Mouse (Mus musculus): ENCODE measurements at regions not wholly inside any gene's neighbourhood (a gene's known extent, or its start where the extent isn't known, plus 50 kb on each side); places are given as distances from the start of the nearest gene placed in this dataset.

DNA sequence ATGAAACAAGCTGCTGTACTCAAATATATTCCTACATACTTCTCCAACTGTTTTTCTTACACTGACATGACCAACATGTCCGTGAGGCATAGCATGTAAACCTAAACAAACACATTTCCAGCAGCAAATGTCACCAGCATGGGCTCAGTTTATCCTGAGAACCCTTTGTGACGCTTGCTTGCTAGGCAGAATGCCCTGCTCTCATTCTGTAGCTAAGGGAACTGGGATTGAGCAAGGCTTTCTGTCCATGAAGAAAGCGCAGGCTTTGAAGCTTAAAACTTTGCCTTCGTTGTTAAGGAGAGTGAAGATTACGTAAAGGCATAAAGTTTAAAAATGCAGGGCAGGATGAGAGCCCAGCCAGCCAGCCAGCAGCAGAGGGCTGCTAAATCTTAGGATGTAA is 85.6 kb upstream of the Epha4 start:
- Histone ChIP-seq H3K9ac (no peak overlapping the region), H3K27me3 (no peaks in the 10 kb centered on the region), H3K9me3 (no peaks in the 10 kb centered on the region), H3K27ac (no peak overlapping the region), H3K4me3 (no peak overlapping the region), H3K36me3 (no peaks in the 10 kb centered on the region), H3K4me1 (no peaks in the 10 kb centered on the region), H3K4me2 (no peak overlapping the region)
- 53% methylated on average over 5 of the region's 5 CpGs for WGBS
- no peak for ATAC-seq (ENCODE audit: insufficient number of reproducible peaks, low FRiP score, low TSS enrichment, low read depth)

DNA sequence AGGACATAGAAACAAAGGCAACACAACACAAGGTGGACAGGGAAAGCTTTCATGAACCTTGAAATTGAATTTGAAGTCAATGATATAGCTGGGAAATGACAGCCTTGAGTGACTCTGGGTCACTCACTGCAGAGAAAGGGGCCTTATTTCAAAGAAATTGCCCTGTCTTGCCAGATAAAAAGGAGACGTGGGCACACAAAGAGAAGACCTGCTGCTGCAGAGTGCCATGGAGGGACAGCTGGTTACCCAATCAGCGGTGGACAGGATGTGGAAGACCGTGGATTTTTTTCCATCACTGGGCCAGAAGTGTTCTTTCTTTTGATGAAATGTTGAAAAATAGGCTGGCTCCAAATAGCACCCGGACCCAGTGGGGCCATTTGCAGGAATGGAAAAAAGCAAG is 77.8 kb upstream of the Epha4 start:
- H3K4me1 ChIP-seq, result no peaks in the 10 kb centered on the region
- no peaks in the 10 kb centered on the region for H3K9me3 ChIP-seq
- H3K36me3 ChIP-seq, result no peaks in the 10 kb centered on the region
- no peak overlapping the region for H3K27ac ChIP-seq
- no peaks in the 10 kb centered on the region for H3K27me3 ChIP-seq
- no peak for ATAC-seq (ENCODE audit: insufficient number of reproducible peaks, low FRiP score, low TSS enrichment, low read depth)
- H3K9ac ChIP-seq, result no peak overlapping the region
- no peak overlapping the region for H3K4me3 ChIP-seq
- WGBS, result 78% methylated on average over 4 of the region's 4 CpGs
- no peak overlapping the region for H3K4me2 ChIP-seq

DNA sequence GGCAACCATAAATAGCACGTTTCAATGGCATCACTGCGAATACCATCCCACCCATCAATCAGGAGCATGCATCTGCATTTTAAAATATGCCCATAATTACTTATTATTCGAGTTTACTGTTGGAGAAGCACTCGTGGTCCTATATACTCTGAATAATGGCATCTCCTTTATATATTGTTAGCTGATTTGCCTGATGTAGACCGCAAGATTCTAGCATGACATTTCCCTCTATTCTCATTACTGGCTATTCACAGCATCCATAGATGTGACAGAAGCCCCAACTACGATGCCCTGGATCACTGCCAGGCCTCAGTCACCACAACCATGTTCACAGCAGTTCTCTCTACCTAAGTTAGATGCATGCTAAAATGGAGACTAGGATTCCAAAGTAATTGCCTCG is 77.4 kb upstream of the Epha4 start:
- no peak overlapping the region for H3K4me2 ChIP-seq
- H3K4me1 ChIP-seq, result no peaks in the 10 kb centered on the region
- no peak overlapping the region for H3K4me3 ChIP-seq
- WGBS, result 73% methylated on average over 7 of the region's 7 CpGs
- H3K9me3 ChIP-seq, result no peaks in the 10 kb centered on the region
- no peak overlapping the region for H3K9ac ChIP-seq
- H3K36me3 ChIP-seq, result no peaks in the 10 kb centered on the region
- H3K27me3 ChIP-seq, result no peaks in the 10 kb centered on the region
- H3K27ac ChIP-seq, result no peak overlapping the region
- ATAC-seq (ENCODE audit: insufficient number of reproducible peaks, low FRiP score, low TSS enrichment, low read depth), result no peak

DNA sequence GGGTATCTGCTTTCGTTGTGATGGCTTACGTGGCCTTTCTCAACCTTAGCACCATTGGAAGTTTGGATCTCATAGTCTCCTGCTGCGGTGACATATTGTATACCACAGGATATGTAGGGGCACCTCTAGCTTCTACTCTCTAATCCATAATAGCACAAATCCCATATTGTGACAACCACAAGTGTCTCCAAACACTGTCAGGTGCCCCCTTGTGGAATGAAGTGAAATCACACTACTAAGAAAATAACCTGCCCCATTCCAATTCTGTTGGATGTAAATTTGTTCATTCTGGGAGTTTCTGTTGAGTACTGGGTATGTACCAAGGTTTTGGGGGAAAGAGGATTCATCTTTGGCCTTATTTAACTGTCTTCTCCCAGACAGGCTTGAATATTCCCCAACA is 74.5 kb upstream of the Epha4 start:
- no peaks in the 10 kb centered on the region for H3K36me3 ChIP-seq
- no peaks in the 10 kb centered on the region for H3K9me3 ChIP-seq
- no peak overlapping the region for H3K27ac ChIP-seq
- no peak for ATAC-seq (ENCODE audit: insufficient number of reproducible peaks, low FRiP score, low TSS enrichment, low read depth)
- no peak overlapping the region for H3K9ac ChIP-seq
- no peaks in the 10 kb centered on the region for H3K27me3 ChIP-seq
- H3K4me2 ChIP-seq, result no peak overlapping the region
- 89% methylated on average over 3 of the region's 3 CpGs for WGBS
- H3K4me1 ChIP-seq, result no peaks in the 10 kb centered on the region
- no peak overlapping the region for H3K4me3 ChIP-seq

DNA sequence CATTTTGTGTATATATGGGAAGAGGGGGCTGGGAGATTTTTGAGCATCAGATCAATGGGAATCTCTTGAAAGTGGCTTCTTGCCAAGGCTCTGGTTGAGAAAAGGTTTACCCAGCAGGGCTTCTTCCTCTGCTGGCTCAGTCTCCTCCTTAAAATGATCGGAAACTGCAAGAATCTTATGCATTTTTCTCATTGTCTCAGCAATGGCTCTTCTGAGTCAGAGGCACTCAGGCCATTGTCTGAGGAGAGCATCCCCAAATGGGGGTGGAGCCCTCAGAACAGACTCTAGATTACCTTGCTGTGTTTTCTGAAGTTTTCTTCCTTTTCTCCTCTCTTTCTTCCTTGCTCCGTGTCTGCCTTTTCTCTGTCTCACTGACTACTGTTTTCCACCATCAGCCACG is 70.6 kb upstream of the Epha4 start:
- Histone ChIP-seq H3K9ac (no peak overlapping the region), H3K4me1 (no peaks in the 10 kb centered on the region), H3K27me3 (no peaks in the 10 kb centered on the region), H3K4me2 (no peak overlapping the region), H3K4me3 (no peak overlapping the region), H3K27ac (no peak overlapping the region), H3K36me3 (no peaks in the 10 kb centered on the region), H3K9me3 (no peaks in the 10 kb centered on the region)
- 62% methylated on average over 3 of the region's 3 CpGs for WGBS
- no peak for ATAC-seq (ENCODE audit: insufficient number of reproducible peaks, low FRiP score, low TSS enrichment, low read depth)

DNA sequence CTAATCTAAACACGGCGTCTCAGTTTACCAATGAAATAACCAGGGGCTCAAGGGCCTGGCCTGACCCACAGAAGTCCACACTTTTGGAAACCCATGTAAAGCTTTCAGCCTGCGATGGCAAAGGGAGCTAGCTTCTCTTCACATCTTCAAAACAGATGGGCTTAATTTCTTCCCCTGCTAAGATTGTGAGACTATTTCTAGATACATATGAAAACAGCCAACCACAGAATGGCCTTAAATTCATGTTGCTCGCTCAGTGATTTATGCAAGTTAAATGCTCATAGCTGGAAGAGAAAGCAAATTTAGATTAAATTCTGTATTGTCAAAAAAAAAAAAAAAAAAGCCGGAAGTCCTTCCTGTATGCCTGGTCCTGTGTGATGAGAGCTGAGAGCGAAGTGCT is 53.2 kb upstream of the Epha4 start:
- no peak for ATAC-seq (ENCODE audit: insufficient number of reproducible peaks, low FRiP score, low TSS enrichment, low read depth)
- Histone ChIP-seq H3K4me2 (no peak overlapping the region), H3K36me3 (no peaks in the 10 kb centered on the region), H3K27ac (no peak overlapping the region), H3K4me1 (no peaks in the 10 kb centered on the region), H3K4me3 (no peak overlapping the region), H3K27me3 (no peaks in the 10 kb centered on the region), H3K9me3 (no peaks in the 10 kb centered on the region), H3K9ac (no peak overlapping the region)
- 71% methylated on average over 6 of the region's 6 CpGs for WGBS

DNA sequence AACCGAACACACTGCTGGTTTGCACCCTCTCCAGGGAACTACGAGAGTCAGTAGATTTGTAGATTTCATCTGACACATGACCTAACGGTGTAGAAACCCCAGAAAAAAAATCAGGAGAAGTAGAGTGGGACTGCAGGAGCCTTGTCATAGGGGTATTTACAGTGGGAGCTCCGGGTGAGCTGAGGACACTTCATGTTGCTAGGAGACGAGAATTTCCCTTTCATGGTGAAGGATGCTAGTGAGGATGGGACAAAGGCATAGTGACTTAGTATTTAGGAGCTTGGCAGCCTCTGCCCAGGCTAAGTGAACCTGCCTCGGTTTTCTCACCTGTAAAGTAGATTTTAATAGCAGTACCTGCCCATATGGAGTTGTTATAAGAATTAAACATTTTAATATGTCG is 52.8 kb upstream of the Epha4 start:
- Histone ChIP-seq H3K36me3 (no peaks in the 10 kb centered on the region), H3K27me3 (no peaks in the 10 kb centered on the region), H3K9ac (no peak overlapping the region), H3K27ac (no peak overlapping the region), H3K4me1 (no peaks in the 10 kb centered on the region), H3K4me2 (no peak overlapping the region), H3K4me3 (no peak overlapping the region), H3K9me3 (no peaks in the 10 kb centered on the region)
- WGBS, result 78% methylated on average over 7 of the region's 7 CpGs
- ATAC-seq (ENCODE audit: insufficient number of reproducible peaks, low FRiP score, low TSS enrichment, low read depth), result no peak

Measured in limb, embryonic 15.5 days (tissue).